Mouse (Mus musculus): ENCODE measurements around the gene Dlk1. TPM values are rescaled to one million over a fixed set of nuclear protein-coding genes. Genes with fewer than 3 reads are reported as not detected.

Gene Dlk1
- polyA plus RNA-seq, 1 experiment from 2014 or later = 73.4 TPM

GRCm38 (mm10) chr12:109445499-109446235 is 7.0 kb upstream of the Dlk1 start:
- Histone ChIP-seq H3K27me3 (ENCODE audit: control insufficient read depth, insufficient read depth, low read length) (peaks cover 47% of the 10 kb centered on the region), H3K4me3 (replicated peaks; ENCODE audit: low read length) (no peak overlapping the region), H3K36me3 (replicated peaks; ENCODE audit: control insufficient read depth, insufficient read depth) (no peaks in the 10 kb centered on the region), H3K4me1 (replicated peaks; ENCODE audit: control insufficient read depth, insufficient read depth, low read length) (peaks cover 41% of the 10 kb centered on the region), H3K9ac (no peak overlapping the region; the same call in 1 of the 2 replicates), H3K4me2 (replicated peaks) (peak overlapping the region; percentile 26; the same call in 1 of the 2 replicates), H3K27ac (no peak overlapping the region), H3K9me3 (ENCODE audit: control insufficient read depth, low read length) (no peaks in the 10 kb centered on the region)
- DNase-seq (ENCODE audit: low spot score) (no peak), ATAC-seq (ENCODE audit: low FRiP score) (peak; percentile 44; the same call in 1 of the 2 replicates)
- WGBS = 1% methylated on average over 19 of the region's 19 CpGs

- Histone ChIP-seq H3K4me1 (replicated peaks; ENCODE audit: control insufficient read depth, insufficient read depth, low read length) (peaks cover 39% of the 10 kb centered on the region), H3K4me3 (replicated peaks; ENCODE audit: low read length) (no peak overlapping the region), H3K4me2 (replicated peaks) (peak overlapping the region; percentile 26; the same call in 1 of the 2 replicates), H3K9ac (0 out of 2 replicates have a peak overlapping the region, but pooled peaks have one; percentile 18), H3K9me3 (ENCODE audit: control insufficient read depth, low read length) (no peaks in the 10 kb centered on the region), H3K36me3 (replicated peaks; ENCODE audit: control insufficient read depth, insufficient read depth) (no peaks in the 10 kb centered on the region), H3K27ac (no peak overlapping the region), H3K27me3 (ENCODE audit: control insufficient read depth, insufficient read depth, low read length) (peaks cover 53% of the 10 kb centered on the region)
- no peak for DNase-seq (ENCODE audit: low spot score)
- WGBS = 8% methylated on average over 18 of the region's 18 CpGs
- no peak; the same call in 1 of the 2 replicates for ATAC-seq (ENCODE audit: low FRiP score)
These were observed 6.2 kb upstream of the Dlk1 start for GRCm38 (mm10) chr12:109446236-109446941.

- DNase-seq (ENCODE audit: low spot score) (no peak), ATAC-seq (ENCODE audit: low FRiP score) (peak; percentile 28; the same call in 1 of the 2 replicates)
- Histone ChIP-seq H3K9ac (peak overlapping the region; percentile 61), H3K27me3 (ENCODE audit: control insufficient read depth, insufficient read depth, low read length) (peaks cover 71% of the 10 kb centered on the region), H3K4me1 (replicated peaks; ENCODE audit: control insufficient read depth, insufficient read depth, low read length) (peaks cover 40% of the 10 kb centered on the region), H3K36me3 (replicated peaks; ENCODE audit: control insufficient read depth, insufficient read depth) (no peaks in the 10 kb centered on the region), H3K4me3 (replicated peaks; ENCODE audit: low read length) (peak overlapping the region; percentile 30), H3K4me2 (replicated peaks) (peak overlapping the region; percentile 65), H3K9me3 (ENCODE audit: control insufficient read depth, low read length) (no peaks in the 10 kb centered on the region), H3K27ac (peak overlapping the region; percentile 47)
- WGBS = 1% methylated on average over 30 of the region's 30 CpGs
These were observed 2.9 kb upstream of the Dlk1 start for GRCm38 (mm10) chr12:109449421-109450411.

- WGBS = 1% methylated on average over 69 of the region's 96 CpGs
- Histone ChIP-seq H3K27me3 (ENCODE audit: control insufficient read depth, insufficient read depth, low read length) (peaks cover 70% of the 10 kb centered on the region), H3K36me3 (replicated peaks; ENCODE audit: control insufficient read depth, insufficient read depth) (no peaks in the 10 kb centered on the region), H3K4me2 (replicated peaks) (peak overlapping the region; percentile 84), H3K4me3 (replicated peaks; ENCODE audit: low read length) (peak overlapping the region; percentile 45), H3K27ac (no peak overlapping the region), H3K9me3 (ENCODE audit: control insufficient read depth, low read length) (no peaks in the 10 kb centered on the region), H3K9ac (peak overlapping the region; percentile 62), H3K4me1 (replicated peaks; ENCODE audit: control insufficient read depth, insufficient read depth, low read length) (peaks cover 49% of the 10 kb centered on the region)
- DNase-seq (ENCODE audit: low spot score) (peak; percentile 62), ATAC-seq (ENCODE audit: low FRiP score) (no peak; the same call in 1 of the 2 replicates)
These were observed 708 bp downstream of the Dlk1 start for GRCm38 (mm10) chr12:109453065-109453997.

- H3K4me1 ChIP-seq (replicated peaks; ENCODE audit: control insufficient read depth, insufficient read depth, low read length) = peaks cover 57% of the 10 kb centered on the region
- peaks cover 74% of the 10 kb centered on the region for H3K27me3 ChIP-seq (ENCODE audit: control insufficient read depth, insufficient read depth, low read length)
- peak overlapping the region; percentile 45 for H3K4me3 ChIP-seq (replicated peaks; ENCODE audit: low read length)
These were observed 1.5 kb downstream of the Dlk1 start for GRCm38 (mm10) chr12:109454137-109454536.

GRCm38 (mm10) chr12:109456531-109457202 is 4.0 kb downstream of the Dlk1 start:
- no peaks in the 10 kb centered on the region for H3K36me3 ChIP-seq (replicated peaks; ENCODE audit: control insufficient read depth, insufficient read depth)
- H3K4me3 ChIP-seq (replicated peaks; ENCODE audit: low read length) = no peak overlapping the region
- no peak overlapping the region for H3K4me2 ChIP-seq (replicated peaks)
- no peaks in the 10 kb centered on the region for H3K9me3 ChIP-seq (ENCODE audit: control insufficient read depth, low read length)
- WGBS = 18% methylated on average over 9 of the region's 9 CpGs
- peak overlapping the region; percentile 12; the same call in 1 of the 2 replicates for H3K9ac ChIP-seq
- DNase-seq (ENCODE audit: low spot score) = no peak
- no peak overlapping the region for H3K27ac ChIP-seq
- no peak for ATAC-seq (ENCODE audit: low FRiP score)
- H3K4me1 ChIP-seq (replicated peaks; ENCODE audit: control insufficient read depth, insufficient read depth, low read length) = peaks cover 49% of the 10 kb centered on the region
- H3K27me3 ChIP-seq (ENCODE audit: control insufficient read depth, insufficient read depth, low read length) = peaks cover 77% of the 10 kb centered on the region

More at GRCm38 (mm10) chr12:109454137-109454536, 1.5 kb downstream of the Dlk1 start:
- H3K4me2 ChIP-seq (replicated peaks) = peak overlapping the region; percentile 84
- H3K9me3 ChIP-seq (ENCODE audit: control insufficient read depth, low read length) = no peaks in the 10 kb centered on the region
- H3K27ac ChIP-seq = no peak overlapping the region
- ATAC-seq (ENCODE audit: low FRiP score) (no peak), DNase-seq (ENCODE audit: low spot score) (no peak)
- no peaks in the 10 kb centered on the region for H3K36me3 ChIP-seq (replicated peaks; ENCODE audit: control insufficient read depth, insufficient read depth)
- WGBS = 11% methylated on average over 13 of the region's 13 CpGs
- no peak overlapping the region for H3K9ac ChIP-seq

GRCm38 (mm10) chr12:109457836-109458235 is 5.2 kb downstream of the Dlk1 start:
- H3K4me1 ChIP-seq (replicated peaks; ENCODE audit: control insufficient read depth, insufficient read depth, low read length) = peaks cover 47% of the 10 kb centered on the region
- peaks cover 67% of the 10 kb centered on the region for H3K27me3 ChIP-seq (ENCODE audit: control insufficient read depth, insufficient read depth, low read length)
- no peak for DNase-seq (ENCODE audit: low spot score)
- no peak for ATAC-seq (ENCODE audit: low FRiP score)
- 24% methylated on average over 8 of the region's 8 CpGs for WGBS
- H3K4me2 ChIP-seq (replicated peaks) = no peak overlapping the region
- H3K9ac ChIP-seq = 0 out of 2 replicates have a peak overlapping the region, but pooled peaks have one; percentile 10
- H3K36me3 ChIP-seq (replicated peaks; ENCODE audit: control insufficient read depth, insufficient read depth) = no peaks in the 10 kb centered on the region
- no peak overlapping the region for H3K4me3 ChIP-seq (replicated peaks; ENCODE audit: low read length)
- no peak overlapping the region for H3K27ac ChIP-seq
- H3K9me3 ChIP-seq (ENCODE audit: control insufficient read depth, low read length) = no peaks in the 10 kb centered on the region
